Mouse (Mus musculus) neural tube, embryonic 12.5 days (tissue): Measurements from ENCODE around the gene Foxl2. TPM values are rescaled to one million over a fixed set of nuclear protein-coding genes. Genes with fewer than 3 reads are reported as not detected.

ENCODE experiments used
- ATAC-seq: fragments of 200-750 bp; cut with Nextera tagmentation; 2 replicates; pipeline ENCODE4 v1.8.0; 2017; ENCODE audit warnings: low read depth, mild to moderate bottlenecking, moderate TSS enrichment, moderate library complexity; ENCODE audit not compliant: low FRiP score
- H3K27ac ChIP-seq: fragments of 300-500 bp; sonication (generic); 2 replicates; pipeline ENCODE4 v1.5.1; 2016
- H3K27me3 ChIP-seq: fragments of 300-500 bp; sonication (generic); replicated peaks from 2 replicates; pipeline ENCODE4 v1.6.1; 2016; ENCODE audit warnings: mild to moderate bottlenecking
- H3K36me3 ChIP-seq: fragments of 300-500 bp; sonication (generic); 2 replicates; pipeline ENCODE4 v1.6.1; 2016; ENCODE audit warnings: mild to moderate bottlenecking
- H3K4me1 ChIP-seq: fragments of 300-500 bp; sonication (generic); 2 replicates; pipeline ENCODE4 v1.6.1; 2016
- H3K4me2 ChIP-seq: fragments of 300-500 bp; sonication (generic); replicated peaks from 2 replicates; pipeline ENCODE4 v1.6.1; 2016; ENCODE audit warnings: mild to moderate bottlenecking
- H3K4me3 ChIP-seq: fragments of 300-500 bp; sonication (generic); 2 replicates; pipeline ENCODE4 v1.5.1; 2016
- H3K9ac ChIP-seq: fragments of 300-500 bp; sonication (generic); 2 replicates; pipeline ENCODE4 v1.6.1; 2016; ENCODE audit warnings: mild to moderate bottlenecking
- H3K9me3 ChIP-seq: fragments of 300-500 bp; sonication (generic); 2 replicates; pipeline ENCODE4 v1.6.1; 2016; ENCODE audit warnings: mild to moderate bottlenecking
- WGBS: fragments of 180-500 bp; shearing (Covaris S2); methylation state at CpG from one replicate; pipeline ENCODE4 v1.1.7; 2016; 5-methylcytosine and 5-hydroxymethylcytosine counted together
- polyA plus RNA-seq: library from polyadenylated mRNA; unstranded; fragments of >200 nt; fragmentation: Nextera tagmentation; extraction: Ambion mirVana; gene quantifications from 2 replicates; pipeline ENCODE4 v1.2.1, GENCODE M21; 2016

Gene Foxl2
- polyA plus RNA-seq, 1 experiment from 2014 or later = 1.2 TPM

DNA sequence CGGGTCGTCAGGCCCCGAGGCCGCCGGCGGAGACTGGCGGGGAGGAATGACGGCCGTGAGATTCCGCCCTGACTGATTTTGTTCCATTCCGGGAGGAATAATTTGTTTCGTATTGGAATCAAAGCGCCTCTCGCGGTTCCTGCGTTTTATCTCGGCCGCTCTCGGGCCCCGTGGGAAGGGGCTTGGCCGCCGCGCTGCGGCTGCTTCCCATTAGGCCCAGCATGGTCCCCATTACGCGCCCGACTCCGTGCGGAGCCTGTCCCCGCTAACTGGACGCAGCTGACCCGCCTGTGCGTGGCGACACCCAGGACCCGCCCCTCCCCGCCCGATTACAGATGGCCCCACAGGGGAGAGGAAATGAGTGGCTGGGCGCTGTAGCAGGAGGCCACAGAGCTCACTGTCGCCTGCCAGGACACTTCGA is 18.0 kb downstream of the Foxl2 start:
- H3K4me1 ChIP-seq = peaks cover 8% of the 10 kb centered on the region
- ATAC-seq = peak; percentile 44; the same call in 1 of the 2 replicates
- H3K27ac ChIP-seq = no peak overlapping the region
- no peaks in the 10 kb centered on the region for H3K36me3 ChIP-seq
- 0 out of 2 replicates have a peak, but pooled peaks cover 8% of the 10 kb centered on the region for H3K9me3 ChIP-seq
- peak overlapping the region; percentile 58 for H3K4me2 ChIP-seq
- peak overlapping the region; percentile 33; the same call in 1 of the 2 replicates for H3K9ac ChIP-seq
- H3K4me3 ChIP-seq = peak overlapping the region; percentile 26; the same call in 1 of the 2 replicates
- H3K27me3 ChIP-seq = peaks cover 81% of the 10 kb centered on the region
- WGBS = under 1% methylated on average over 40 of the region's 40 CpGs

- WGBS = 3% methylated on average over 7 of the region's 7 CpGs
Observed at GRCm38 (mm10) chr9:98973561-98973960, 18.5 kb downstream of the Foxl2 start.

DNA sequence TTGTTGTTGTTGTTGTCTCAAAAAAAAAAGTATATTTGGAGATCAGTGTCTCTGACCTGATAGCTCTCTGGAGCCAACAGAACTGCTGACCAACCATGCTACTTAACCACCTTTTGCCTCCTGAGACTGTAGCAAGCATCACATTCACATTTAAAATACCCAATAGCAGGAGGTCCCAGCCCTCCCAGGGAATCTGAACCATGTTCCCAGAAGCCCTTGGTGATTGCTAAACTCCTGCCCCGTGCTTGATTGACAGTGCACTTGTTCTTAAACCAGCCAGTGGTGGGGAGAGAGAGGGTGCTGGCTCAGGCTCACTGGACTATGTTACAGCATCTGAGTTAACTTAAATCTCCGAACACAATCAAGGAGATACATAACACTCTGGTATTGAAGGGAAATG is 19.8 kb downstream of the Foxl2 start:
- Histone ChIP-seq H3K27ac (no peak overlapping the region), H3K4me2 (no peak overlapping the region), H3K9ac (no peak overlapping the region), H3K4me1 (peaks cover 11% of the 10 kb centered on the region), H3K9me3 (0 out of 2 replicates have a peak, but pooled peaks cover 8% of the 10 kb centered on the region), H3K36me3 (no peaks in the 10 kb centered on the region), H3K27me3 (peaks cover 73% of the 10 kb centered on the region), H3K4me3 (no peak overlapping the region)
- WGBS = 31% methylated on average over 2 of the region's 2 CpGs
- ATAC-seq = no peak

More at GRCm38 (mm10) chr9:98973561-98973960, 18.5 kb downstream of the Foxl2 start:
- no peak overlapping the region for H3K27ac ChIP-seq
- ATAC-seq = no peak
- no peak overlapping the region for H3K4me3 ChIP-seq
- H3K27me3 ChIP-seq = peaks cover 79% of the 10 kb centered on the region
- H3K36me3 ChIP-seq = no peaks in the 10 kb centered on the region
- no peak overlapping the region for H3K9ac ChIP-seq
- 0 out of 2 replicates have a peak, but pooled peaks cover 8% of the 10 kb centered on the region for H3K9me3 ChIP-seq
- H3K4me2 ChIP-seq = peak overlapping the region; percentile 58
- peaks cover 8% of the 10 kb centered on the region for H3K4me1 ChIP-seq

DNA sequence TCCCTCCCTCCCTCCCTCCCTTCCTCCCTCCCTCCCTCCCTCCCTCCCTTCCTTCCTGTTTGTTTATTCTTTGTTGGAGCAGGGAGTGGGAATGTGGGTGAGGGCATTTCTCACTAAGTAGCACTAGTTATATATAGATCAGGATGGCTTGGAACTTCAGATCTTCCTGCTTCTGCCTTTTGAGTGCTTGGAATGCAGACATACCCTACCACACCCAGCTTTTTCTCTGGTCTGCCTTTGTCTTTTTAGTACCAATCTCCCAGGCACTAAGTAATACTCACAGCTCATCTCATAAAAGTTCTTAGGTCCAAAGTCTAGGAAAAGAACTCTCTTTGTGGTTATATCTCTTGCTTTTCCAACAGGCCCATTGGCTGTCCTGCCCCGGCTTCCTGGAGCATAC is 21.0 kb downstream of the Foxl2 start:
- Histone ChIP-seq H3K4me2 (no peak overlapping the region), H3K9me3 (0 out of 2 replicates have a peak, but pooled peaks cover under 1% of the 10 kb centered on the region), H3K4me1 (peaks cover 14% of the 10 kb centered on the region), H3K27ac (no peak overlapping the region), H3K4me3 (no peak overlapping the region), H3K27me3 (peaks cover 62% of the 10 kb centered on the region), H3K9ac (no peak overlapping the region), H3K36me3 (no peaks in the 10 kb centered on the region)
- no peak for ATAC-seq
- 89% methylated on average over 1 of the region's 1 CpGs for WGBS

- ATAC-seq = no peak
- Histone ChIP-seq H3K9ac (no peak overlapping the region), H3K27ac (no peak overlapping the region), H3K27me3 (peaks cover 59% of the 10 kb centered on the region), H3K4me3 (no peak overlapping the region), H3K36me3 (no peaks in the 10 kb centered on the region), H3K4me1 (peaks cover 14% of the 10 kb centered on the region), H3K9me3 (no peaks in the 10 kb centered on the region), H3K4me2 (no peak overlapping the region)
- 40% methylated on average over 5 of the region's 5 CpGs for WGBS
Observed at GRCm38 (mm10) chr9:98976520-98976919, 21.4 kb downstream of the Foxl2 start.

DNA sequence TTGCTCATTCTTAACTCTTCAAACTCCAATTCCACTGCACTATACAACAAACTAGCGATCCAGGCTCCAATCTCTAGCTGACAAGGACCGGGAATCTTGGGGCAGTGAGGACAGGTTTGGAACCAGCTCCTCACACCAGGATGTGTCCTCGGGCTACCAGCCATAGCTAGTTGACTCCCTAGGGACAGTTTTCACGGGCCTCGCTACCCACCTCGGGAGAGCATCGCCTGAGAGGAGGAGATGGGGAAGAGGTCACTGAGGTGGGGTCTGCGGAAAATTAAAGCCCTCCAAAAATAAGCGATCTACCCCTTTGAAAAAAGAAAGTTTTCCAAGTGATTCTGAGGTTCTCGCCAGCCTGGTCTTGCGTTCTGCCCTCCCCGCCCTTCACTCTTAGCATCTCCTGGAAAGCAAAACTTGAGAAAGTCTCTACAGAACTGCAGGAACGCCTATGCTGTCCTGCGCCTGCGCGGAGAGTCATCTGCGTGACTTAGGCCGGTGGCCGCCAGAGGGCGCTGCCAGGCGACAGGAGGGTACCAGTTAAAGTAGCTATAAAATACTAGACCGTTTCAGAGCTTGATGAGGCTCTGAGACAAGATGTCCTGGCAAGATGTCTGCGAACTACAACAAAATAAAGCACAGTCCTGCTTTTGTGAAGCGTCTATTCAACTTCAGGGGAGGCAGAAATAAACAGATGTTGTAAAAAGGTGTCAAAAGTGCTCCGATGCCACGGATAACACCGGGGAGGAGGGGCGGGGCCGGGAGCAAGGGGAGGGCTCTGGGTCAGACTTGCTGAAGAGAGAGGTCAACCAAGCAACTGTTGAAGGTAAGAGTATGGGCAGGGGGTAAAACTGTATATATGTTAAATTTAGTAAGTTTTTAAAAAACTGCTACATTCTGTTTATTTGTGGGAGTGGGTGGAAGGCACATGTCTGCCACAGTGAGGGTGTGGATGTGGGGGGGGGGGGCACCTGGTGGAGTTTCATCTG is 24.6 kb downstream of the Foxl2 start:
- H3K4me2 ChIP-seq = peak overlapping the region; percentile 57

DNA sequence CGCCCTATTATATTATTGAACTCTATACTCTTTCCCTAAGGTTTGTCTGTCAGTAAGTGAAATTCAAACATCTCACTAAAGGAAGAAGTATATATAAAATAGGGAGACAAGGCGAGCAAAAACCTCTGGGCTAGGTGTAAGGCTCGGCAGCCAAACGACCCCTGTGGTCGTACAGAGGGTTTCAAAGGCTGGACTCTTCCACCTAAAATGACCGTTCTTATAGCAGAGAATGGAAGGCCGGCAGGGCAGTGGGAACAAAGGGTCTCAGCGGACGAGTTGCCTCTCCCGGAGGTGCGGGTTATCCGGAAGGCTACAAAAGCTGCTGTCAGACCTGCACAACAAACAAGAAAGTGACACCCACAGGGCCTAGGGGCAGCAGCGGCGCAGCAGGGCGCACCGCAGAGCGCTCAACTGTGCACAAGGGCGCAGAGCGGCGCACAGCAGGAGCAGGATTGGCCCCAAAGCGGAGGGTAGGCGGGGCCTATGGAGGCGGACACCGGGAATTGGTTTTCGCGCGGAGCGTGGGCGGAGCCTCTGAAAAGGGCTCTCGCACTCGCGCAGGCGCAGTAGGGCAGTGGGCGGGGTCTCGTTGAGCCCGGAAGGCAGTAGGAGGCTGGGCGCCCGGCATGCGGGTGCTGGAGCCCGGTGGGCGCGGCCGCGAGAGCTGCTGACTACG is 30.9 kb downstream of the Foxl2 start, which contains the start of gene Faim:
Gene Faim (plus strand): TSS at position 574 of the 676 bp plus-strand sequence.
- 1% methylated on average over 45 of the region's 45 CpGs for WGBS
- H3K4me3 ChIP-seq = peak within 1 kb of the TSS; percentile 86
- H3K27me3 ChIP-seq = 0 out of 2 replicates have a peak, but pooled peaks cover 3% of the 10 kb centered on the region
- H3K27ac ChIP-seq = peak within 1 kb of the TSS; percentile 65
- H3K9ac ChIP-seq = peak within 1 kb of the TSS; percentile 75
- H3K36me3 ChIP-seq = no peaks in the 10 kb centered on the region
- peak within 1 kb of the TSS; percentile 92 for H3K4me2 ChIP-seq
- H3K9me3 ChIP-seq = no peaks in the 10 kb centered on the region
- ATAC-seq = peak; percentile 99
- H3K4me1 ChIP-seq = peaks cover 5% of the 10 kb centered on the region

More for the DNA sequence above, 24.6 kb downstream of the Foxl2 start:
- no peaks in the 10 kb centered on the region for H3K36me3 ChIP-seq
- H3K4me1 ChIP-seq = peaks cover 6% of the 10 kb centered on the region
- ATAC-seq = peak; percentile 76
- no peak overlapping the region for H3K9ac ChIP-seq
- WGBS = 4% methylated on average over 29 of the region's 29 CpGs
- peaks cover 29% of the 10 kb centered on the region for H3K27me3 ChIP-seq
- no peak overlapping the region for H3K27ac ChIP-seq
- H3K4me3 ChIP-seq = peak overlapping the region; percentile 12
- no peaks in the 10 kb centered on the region for H3K9me3 ChIP-seq

- peak overlapping the region; percentile 86 for H3K4me3 ChIP-seq
- H3K9ac ChIP-seq = peak overlapping the region; percentile 75
- H3K27ac ChIP-seq = no peak overlapping the region
- H3K27me3 ChIP-seq = 0 out of 2 replicates have a peak, but pooled peaks cover 1% of the 10 kb centered on the region
- H3K4me1 ChIP-seq = peaks cover 5% of the 10 kb centered on the region
- no peaks in the 10 kb centered on the region for H3K36me3 ChIP-seq
- H3K9me3 ChIP-seq = no peaks in the 10 kb centered on the region
- under 1% methylated on average over 50 of the region's 50 CpGs for WGBS
- ATAC-seq = peak; percentile 80
- H3K4me2 ChIP-seq = peak overlapping the region; percentile 92
Observed at GRCm38 (mm10) chr9:98986476-98987096, 31.5 kb downstream of the Foxl2 start.

DNA sequence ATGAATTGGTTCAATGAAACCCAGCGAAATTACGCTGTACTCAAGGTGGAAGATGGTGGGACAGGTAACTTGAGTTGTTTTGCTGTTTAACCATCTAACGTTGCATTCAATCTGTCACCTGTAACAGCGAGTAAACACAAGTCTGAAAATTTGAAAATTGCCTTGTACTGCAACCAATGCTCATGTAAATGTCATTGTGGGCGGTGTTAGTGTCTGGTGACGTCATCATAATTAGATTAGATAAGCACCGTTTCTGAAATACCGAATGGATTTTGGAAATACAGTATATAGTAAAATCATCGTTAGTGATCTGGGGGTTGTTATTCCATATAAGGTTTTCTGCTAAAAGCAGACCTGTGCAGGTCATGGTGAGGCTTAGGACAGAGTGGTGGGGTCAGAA is 32.0 kb downstream of the Foxl2 start:
- Histone ChIP-seq H3K27ac (no peak overlapping the region), H3K4me2 (peak overlapping the region; percentile 92), H3K4me3 (peak overlapping the region; percentile 86), H3K9ac (peak overlapping the region; percentile 75), H3K9me3 (no peaks in the 10 kb centered on the region), H3K27me3 (no peaks in the 10 kb centered on the region), H3K36me3 (no peaks in the 10 kb centered on the region), H3K4me1 (peaks cover 5% of the 10 kb centered on the region)
- no peak for ATAC-seq
- WGBS = 59% methylated on average over 9 of the region's 9 CpGs

DNA sequence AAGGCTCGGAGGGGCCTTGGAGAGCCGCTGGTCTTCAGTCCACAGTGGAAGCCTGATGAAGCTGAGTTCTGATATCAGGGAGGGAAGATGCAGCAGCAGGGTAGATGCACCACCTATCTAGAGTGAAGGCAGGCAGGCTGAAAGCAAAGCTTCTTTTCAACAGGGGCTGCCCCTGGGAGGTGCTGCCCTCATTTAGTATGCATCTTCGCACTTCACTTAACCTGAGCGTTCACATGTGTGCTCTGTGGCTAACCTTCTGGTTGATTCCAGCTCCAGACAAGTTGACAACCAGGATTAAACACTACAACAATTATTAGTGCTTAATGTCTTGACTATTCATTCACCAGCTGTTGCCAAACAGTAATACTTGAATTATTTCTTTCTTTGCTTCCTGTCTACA is 39.0 kb downstream of the Foxl2 start:
- Histone ChIP-seq H3K27ac (no peak overlapping the region), H3K36me3 (peaks cover 12% of the 10 kb centered on the region; the same call in 1 of the 2 replicates), H3K9ac (no peak overlapping the region), H3K4me3 (no peak overlapping the region), H3K4me2 (no peak overlapping the region), H3K9me3 (no peaks in the 10 kb centered on the region), H3K27me3 (no peaks in the 10 kb centered on the region), H3K4me1 (no peaks in the 10 kb centered on the region)
- ATAC-seq = no peak
- WGBS = 87% methylated on average over 4 of the region's 4 CpGs

- Histone ChIP-seq H3K36me3 (peaks cover 40% of the 10 kb centered on the region), H3K27ac (no peak overlapping the region), H3K4me1 (no peaks in the 10 kb centered on the region), H3K4me2 (no peak overlapping the region), H3K9me3 (no peaks in the 10 kb centered on the region), H3K27me3 (no peaks in the 10 kb centered on the region), H3K4me3 (no peak overlapping the region), H3K9ac (no peak overlapping the region)
- no peak for ATAC-seq
- WGBS = 80% methylated on average over 9 of the region's 9 CpGs
Observed at GRCm38 (mm10) chr9:98999881-99000339, 44.8 kb downstream of the Foxl2 start.
